Mouse (Mus musculus) frontal cortex, postnatal 25 days (tissue): ENCODE measurements around the gene Uxt.

ENCODE experiments used
- DNase-seq, 2 experiments: peaks; one replicate each; pipeline ENCODE4 v3.0.0; 2022; ENCODE audit warnings: low spot score in 2 of 2

Uxt gene

DNA sequence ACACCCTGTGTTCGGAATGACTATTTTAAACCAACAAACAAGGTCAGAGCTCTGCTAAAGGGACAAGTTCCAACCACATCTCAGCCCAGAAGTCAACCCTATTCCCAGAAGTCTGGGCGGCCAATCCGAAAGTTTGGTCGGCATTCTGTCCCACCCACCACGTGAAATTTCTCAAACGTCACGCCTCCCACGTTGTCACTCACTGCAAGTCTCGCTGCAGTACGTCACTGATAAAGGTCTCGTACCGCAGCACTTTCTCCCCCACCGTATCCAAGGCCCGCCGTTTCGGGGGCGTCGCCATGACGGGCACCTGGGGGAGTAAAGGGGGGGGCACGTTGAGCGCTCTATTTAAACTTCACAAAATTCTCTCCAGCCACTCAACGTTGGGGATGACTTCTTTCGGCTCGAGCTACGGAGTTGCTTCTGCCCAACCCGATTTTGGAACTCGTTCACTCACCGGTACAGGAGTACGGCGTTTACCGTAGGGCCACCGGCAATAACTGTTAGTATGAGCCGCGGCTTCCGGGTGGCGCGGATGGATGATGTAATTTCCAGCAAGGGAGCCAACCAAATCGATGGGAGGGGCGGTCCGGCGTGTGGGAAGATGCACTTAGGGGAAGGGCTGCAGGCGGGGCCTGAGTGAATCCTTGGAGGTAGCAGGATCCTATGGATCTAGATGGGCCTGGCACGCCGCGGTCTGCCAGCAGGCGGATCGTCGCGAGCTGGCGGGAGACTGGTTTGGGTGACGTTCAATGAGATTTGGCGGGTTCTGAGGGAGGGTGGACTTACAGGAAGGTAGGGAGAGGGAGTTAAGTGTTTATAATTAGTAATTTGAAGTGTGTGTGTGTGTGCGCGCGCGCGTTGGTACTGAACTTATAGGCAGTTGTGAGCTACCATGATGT, at the start of gene Uxt:
Uxt (minus strand) TSS at position 541 of the 902 bp plus-strand sequence.
- peak; percentile 59 to 78 for DNase-seq

DNA sequence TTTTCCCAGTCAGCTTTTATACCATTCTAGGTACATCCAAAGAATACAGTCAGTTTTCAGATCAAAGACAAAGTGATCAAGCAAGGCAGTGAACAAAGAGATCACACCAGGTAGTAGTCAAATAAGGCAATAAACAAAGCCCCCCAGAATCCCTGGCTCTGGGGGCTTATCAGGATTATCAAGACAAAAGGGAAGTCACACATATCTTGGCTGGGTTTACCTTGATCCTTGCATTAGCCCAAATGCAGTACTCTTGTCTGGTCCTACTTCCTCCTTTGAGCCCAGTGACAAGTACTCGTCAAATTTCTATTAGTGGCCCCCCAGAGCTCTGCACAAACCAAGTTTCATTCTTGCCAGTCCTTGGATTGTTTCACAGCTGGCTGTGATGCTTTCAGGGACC, 19.1 kb upstream of the Uxt start:
- no peak for DNase-seq

DNA sequence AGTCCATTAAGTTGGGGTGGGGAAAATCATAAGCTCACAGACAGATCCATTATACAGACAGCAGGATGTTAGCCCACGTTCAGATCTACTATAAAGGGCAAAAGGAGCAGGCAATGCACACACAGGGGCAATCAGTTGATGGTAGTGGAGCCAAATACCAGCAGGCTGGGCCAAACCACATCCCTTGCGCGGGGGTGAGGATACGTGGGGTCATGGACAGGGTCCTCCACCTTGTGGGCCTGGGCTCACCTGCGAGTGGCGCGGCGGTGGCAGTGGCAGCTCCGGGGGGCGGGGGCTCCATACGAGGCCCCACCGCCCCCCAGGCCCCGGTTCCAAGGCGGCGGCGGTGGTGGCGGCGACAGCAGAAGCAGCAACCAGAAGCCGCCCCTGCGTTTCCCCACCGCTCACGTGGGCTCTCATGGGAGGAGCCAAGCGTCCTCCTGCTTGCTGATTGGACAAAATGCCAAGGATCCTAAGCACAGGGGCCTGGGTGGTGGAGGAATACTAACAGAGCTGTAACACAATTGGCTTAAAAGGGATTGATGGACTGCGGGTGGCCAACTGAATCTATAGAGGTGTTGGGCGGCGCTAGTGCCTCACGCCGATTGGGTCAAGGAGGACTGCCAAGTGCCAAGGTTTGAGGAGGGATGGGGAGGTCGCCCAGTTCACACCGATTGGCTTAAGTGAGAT, 11.5 kb downstream of the Uxt start, which contains the start of gene Elk1:
Elk1 (minus strand) TSS at position 418 of the 690 bp plus-strand sequence.
- DNase-seq = peak; percentile 54 to 63

DNA sequence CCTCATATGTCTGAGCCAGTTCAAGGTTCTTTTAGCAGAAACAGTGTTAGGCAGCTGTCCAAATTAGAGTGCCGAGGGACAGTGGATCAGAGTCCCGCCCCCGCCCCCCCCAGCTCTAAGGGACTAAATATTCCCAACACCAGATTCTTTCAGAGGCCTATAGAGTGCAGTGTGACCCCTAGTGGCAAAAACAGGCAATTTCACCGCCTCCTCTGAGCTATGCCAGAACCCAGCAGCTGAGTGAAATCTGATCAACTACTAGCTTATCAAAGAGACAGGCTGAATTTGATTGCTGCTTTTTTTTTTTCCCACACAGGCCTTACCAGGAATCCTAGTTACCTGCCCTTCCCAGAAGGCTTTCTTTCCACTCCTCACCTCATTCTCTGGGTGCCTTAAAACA, 15.8 kb downstream of the Uxt start:
- DNase-seq = peak; percentile 31 to 46

DNA sequence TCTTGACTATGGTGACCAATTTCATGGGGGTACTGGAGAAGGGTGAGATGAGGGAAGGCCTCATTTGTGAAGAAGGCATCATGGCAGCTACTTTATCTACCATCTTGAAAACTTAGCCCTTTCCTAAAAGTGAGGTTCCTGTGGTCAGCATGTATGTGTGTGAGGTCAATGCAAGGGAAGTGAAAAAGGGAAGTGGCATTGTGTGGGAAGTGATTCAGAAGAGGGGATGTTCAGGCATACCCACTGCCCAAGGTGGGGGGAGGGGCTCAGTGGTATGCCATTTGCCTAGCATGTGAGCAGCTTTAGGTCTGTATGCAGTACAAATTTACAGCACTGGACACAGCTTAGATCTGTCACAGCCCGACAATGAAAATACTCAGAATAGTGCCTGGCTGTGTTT, 29.9 kb downstream of the Uxt start:
- no peak for DNase-seq

DNA sequence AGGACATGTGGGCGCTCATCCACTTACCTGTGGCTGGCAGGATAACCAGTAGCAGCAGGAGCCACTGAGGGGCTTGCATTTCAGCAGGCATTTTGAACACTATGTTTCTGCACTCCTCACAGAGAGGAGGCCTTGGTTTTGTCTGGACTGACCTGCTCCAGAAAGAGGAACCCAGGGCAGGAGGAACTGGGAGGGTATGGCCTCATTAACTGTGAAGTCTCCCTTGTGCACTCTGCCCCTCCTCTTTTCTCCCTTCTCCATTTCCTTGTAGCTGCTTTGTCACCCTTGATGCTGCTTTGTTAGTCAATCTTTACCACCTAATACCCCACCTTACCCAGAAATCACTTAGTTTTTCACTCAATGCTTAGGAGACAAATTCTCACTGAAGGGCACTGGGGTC, 30.5 kb downstream of the Uxt start, which contains the start of gene Cfp:
Cfp (minus strand) TSS at position 192 of the 400 bp plus-strand sequence.
- no peak for DNase-seq

DNA sequence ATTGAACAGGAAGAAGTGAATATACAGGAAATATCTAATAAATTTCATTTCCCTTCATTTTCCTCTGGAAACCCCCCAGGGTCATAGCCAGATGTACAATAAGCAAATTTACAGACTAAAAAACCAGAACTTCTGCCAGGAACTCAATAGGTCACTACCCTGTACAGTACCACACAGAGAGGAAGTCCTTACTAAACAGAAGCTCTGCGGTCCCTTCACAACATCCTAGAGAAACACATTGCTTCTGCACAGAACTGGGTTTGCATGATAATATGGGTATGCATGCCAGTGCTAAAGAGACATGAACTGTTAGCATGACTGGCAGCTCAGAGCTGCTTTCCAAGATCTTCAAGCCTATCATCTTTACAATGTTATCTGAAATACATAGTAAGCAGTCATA, 32.0 kb downstream of the Uxt start:
- DNase-seq = no peak

DNA sequence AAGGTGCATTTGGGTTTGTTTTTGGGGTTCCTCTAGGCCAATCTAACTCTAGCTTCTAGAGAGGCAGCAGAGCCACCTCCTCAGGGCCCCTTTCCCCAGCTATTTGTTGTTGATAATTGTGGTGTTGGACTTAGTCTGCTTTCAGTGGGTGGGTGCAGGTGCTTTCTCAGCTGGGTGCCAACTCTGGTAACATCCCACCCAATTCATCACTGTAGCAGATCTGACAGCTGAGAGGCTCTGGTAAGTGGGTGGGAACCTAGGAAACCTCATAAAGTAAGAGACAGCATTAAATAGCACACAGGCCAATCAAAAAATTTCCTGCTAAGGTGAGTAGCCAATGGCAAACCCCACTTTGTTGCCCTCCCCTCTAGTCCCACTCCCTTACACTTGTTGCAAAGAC, 36.8 kb downstream of the Uxt start:
- no peak for DNase-seq

DNA sequence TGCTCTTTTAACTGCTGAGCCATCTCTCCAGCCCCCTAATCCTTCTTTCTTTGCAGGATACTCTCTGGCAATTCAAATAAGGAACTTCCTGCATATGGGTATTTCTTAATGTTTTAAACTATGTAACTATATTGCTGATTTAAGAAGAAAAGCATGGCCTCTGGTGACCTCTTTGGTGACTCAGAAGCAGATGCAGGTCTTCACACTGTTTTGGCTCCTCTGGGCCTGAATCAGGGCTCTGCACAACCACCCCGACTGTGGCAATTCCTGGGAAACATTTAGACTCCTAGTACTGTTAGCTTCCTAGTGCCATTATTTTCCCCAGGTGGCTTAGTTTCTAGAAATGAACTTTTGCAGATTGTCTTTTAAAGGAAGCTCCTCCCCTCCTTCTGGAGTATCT, 38.3 kb downstream of the Uxt start:
- DNase-seq = no peak

DNA sequence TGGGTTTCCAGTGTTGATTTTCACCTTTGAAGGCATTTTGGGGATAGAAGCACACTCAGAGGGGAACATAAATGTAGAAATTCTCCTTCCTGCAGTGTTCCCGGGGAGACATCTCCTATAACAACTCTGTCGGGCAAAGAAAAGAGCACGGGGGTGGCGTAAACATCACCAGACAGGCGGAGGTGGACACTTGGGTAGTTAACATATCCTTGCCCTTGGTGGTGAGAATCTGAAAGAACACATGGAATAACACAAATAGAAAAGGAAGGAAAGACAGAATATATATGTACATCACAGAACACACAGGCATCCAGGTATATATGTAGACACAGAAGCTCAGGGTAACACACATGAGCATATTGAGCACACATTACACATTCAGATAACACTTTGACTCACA, 40.5 kb downstream of the Uxt start:
- DNase-seq = no peak

DNA sequence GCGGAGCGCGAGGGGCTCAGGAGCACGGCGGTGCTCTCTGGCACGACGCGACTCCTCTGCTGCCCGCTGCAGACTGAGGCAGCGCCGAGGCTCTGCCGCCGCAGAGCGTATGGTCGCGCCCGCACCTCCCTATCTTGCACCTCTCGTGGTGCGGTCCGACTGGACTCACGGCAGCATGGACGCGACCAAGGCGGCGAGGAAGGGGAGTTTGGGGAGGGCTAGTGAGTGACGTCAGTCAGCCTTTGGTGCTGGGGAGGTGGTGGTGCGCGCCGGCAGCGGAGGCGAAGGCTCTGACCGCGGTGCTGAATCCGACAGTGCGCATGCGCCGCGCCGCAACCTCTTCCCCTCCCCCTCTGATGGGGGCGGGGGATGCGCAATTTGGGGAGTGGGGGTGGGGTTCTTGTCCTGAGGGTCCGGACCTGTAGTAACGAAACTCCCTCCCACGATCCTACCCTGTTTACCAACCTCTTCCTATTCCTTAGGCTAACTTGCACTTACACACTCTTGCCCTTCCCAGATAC, 40.9 kb downstream of the Uxt start, which contains the start of gene Syn1:
Syn1 (minus strand) TSS at position 161 of the 521 bp plus-strand sequence.
- peak; percentile 45 to 66 for DNase-seq

DNA sequence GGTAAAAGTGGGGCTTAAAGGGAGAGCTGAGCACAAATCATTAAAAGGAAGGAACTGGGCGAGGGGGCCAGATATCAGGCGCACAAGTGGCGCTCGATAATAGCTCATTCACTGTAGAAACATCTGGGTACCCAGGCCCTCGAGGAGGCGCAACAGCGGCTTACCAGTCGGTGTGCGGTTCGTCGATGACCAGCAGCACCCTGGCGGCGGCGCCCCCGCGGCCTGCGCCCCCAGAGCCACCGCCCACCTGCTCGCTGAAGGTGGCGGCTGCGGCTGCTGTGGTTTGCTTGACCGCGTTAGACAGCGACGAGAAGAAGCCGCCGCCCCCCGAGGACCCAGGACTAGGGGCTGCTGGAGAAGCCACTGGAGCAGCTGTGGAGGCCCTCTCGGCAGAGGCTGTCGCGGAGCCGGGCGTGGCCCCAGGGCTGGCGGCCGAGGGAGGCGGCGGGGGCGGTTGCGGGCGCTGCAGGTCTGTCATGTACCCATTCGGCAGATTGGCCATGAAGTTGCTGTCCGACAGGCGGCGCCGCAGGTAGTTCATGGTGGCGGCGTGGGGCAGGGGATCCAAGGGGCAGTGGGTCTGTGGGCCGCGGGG, 41.5 kb downstream of the Uxt start:
- peak in 1 of 2 experiments; percentile 11 for DNase-seq

DNA sequence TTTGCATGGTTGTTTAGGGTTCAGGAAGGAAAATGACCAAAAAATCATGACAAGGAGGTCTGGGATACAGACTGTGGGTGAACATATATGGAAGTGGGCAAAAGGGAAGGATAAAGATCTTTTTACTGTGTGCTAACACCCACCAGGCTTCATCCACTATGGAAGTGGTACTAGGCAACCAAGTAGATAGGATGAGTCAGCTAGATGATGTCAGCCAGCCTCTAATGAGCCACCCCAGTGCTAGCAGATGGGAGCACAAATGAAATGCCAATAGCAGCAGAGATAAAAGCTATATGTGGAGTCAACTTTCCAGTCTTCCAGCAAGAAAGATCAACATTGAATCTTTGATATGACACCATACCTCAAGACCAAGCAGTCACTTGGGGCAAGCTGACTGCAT, 46.7 kb downstream of the Uxt start:
- no peak for DNase-seq

DNA sequence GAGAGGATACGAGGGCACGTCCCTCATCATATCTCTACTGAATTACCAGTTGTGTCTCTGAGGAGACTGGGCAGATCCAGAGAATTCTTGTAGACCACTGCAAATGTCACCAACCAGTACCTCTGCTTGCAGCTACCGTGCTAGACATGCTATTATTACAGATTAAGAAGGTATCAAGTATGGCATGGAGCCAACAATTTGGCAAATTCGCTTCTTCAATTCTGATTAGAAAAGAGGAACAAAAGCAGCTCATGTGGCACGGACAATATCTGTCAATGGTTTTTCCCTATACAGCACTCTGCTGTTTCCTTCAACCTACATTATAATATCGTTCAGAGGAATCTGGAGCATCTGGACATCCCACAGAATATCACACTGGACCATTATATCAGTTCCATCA, 48.1 kb downstream of the Uxt start:
- DNase-seq = no peak

DNA sequence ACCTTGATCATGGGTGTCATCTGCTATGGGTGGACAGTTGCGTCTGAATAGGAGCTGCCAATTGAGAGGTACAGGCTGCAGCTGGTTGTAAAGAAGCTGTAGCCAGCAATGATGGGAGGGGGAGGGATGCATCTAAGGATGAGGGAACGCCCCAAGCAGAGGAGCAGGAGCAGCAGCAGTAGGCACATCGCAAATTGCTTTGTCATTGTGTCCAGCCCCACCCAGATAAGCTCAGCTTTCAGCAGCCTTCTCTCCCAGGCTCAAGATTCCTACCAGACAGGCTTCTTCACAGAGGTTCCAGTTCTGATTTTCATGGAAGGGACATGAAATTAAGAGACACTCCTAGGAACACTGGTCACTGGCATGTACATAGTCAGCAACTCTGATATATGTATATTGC, 51.7 kb downstream of the Uxt start:
- DNase-seq = no peak
